11 mouse cellular contexts compared by ENCODE assay signal in genomic region chr5:96951493-96952105, GRCm38 (mm10). TPM values are rescaled to one million over a fixed set of nuclear protein-coding genes. Genes with fewer than 3 reads are reported as not detected.
DNase-seq lines count a peak whose midpoint lies in the region; ATAC-seq and TF ChIP-seq lines count a peak whose summit lies in the region.
"Had no signal": no experiment of that assay in that cellular context is flagged by ENCODE, and none has a peak within 500 bp of the region (broad histone marks: within the 10 kb centered on the region; RNA-seq: fewer than 3 reads in every experiment).

No protein-coding gene starts in this region.

- H3K9ac ChIP-seq in lung, embryonic 15.5 days: no peak overlapping the region
- H3K9ac ChIP-seq in lung, postnatal 0 days (replicated peaks; ENCODE audit: low read depth): no peak overlapping the region
- no peak overlapping the region for H3K9ac ChIP-seq in intestine, postnatal 0 days (ENCODE audit: low read depth, low read length)
- no peak overlapping the region for H3K9ac ChIP-seq in stomach, embryonic 15.5 days
- H3K9ac ChIP-seq: heart, embryonic 15.5 days had no signal

- no peak for DNase-seq in lung, postnatal 0 days (ENCODE audit: low spot score)
- peak; percentile 95 for DNase-seq in c-Kit-positive CD71-positive TER-119-positive erythroid progenitor cells, embryonic 14.5 days (ENCODE audit: low spot score)
- DNase-seq in right cerebral cortex, postnatal 36 days (ENCODE audit: low spot score in 2 of 2): no peak
- DNase-seq: cerebellum, postnatal 10 days; lung, adult 2 months had no signal

- no peak for TF ChIP-seq CTCF in lung, postnatal 0 days (IDR thresholded peaks at IDR 0.05)
- no peak for TF ChIP-seq CTCF in intestine, postnatal 0 days (IDR thresholded peaks at IDR 0.05; ENCODE audit: low read depth)

- H3K4me1 ChIP-seq in lung, embryonic 15.5 days: no peaks in the 10 kb centered on the region
- H3K4me1 ChIP-seq in lung, postnatal 0 days (ENCODE audit: insufficient read depth, low read depth, low read length): no peaks in the 10 kb centered on the region
- H3K4me1 ChIP-seq in intestine, postnatal 0 days (replicated peaks; ENCODE audit: control insufficient read depth, insufficient read depth, low read length): no peaks in the 10 kb centered on the region
- no peaks in the 10 kb centered on the region for H3K4me1 ChIP-seq in stomach, embryonic 15.5 days

- ATAC-seq in lung, embryonic 15.5 days (ENCODE audit: borderline replicate concordance, extremely low read depth, low FRiP score, low TSS enrichment): peak; percentile 62; the same call in 1 of the 2 replicates
- no peak for ATAC-seq in lung, postnatal 0 days
- ATAC-seq in intestine, postnatal 0 days: peak; percentile 61; the same call in 1 of the 2 replicates
- peak; percentile 96 for ATAC-seq in stomach, embryonic 15.5 days (ENCODE audit: insufficient read depth, low FRiP score, low read depth)
- ATAC-seq in activated CD4-positive, CD25-positive, alpha-beta regulatory T cell, adult 4 months: no peak
- ATAC-seq: inflammation-experienced regulatory T-cells, adult 6 months had no signal

- no peaks in the 10 kb centered on the region for H3K36me3 ChIP-seq in lung, embryonic 15.5 days
- no peaks in the 10 kb centered on the region for H3K36me3 ChIP-seq in lung, postnatal 0 days (ENCODE audit: insufficient read depth, low read length)
- no peaks in the 10 kb centered on the region for H3K36me3 ChIP-seq in intestine, postnatal 0 days (ENCODE audit: control insufficient read depth, insufficient read depth)
- no peaks in the 10 kb centered on the region for H3K36me3 ChIP-seq in stomach, embryonic 15.5 days
- H3K36me3 ChIP-seq: heart, embryonic 15.5 days had no signal

- no peaks in the 10 kb centered on the region for H3K9me3 ChIP-seq in lung, embryonic 15.5 days
- H3K9me3 ChIP-seq in lung, postnatal 0 days (ENCODE audit: low read length): no peaks in the 10 kb centered on the region
- no peaks in the 10 kb centered on the region for H3K9me3 ChIP-seq in intestine, postnatal 0 days (ENCODE audit: control insufficient read depth)
- no peaks in the 10 kb centered on the region for H3K9me3 ChIP-seq in stomach, embryonic 15.5 days
- H3K9me3 ChIP-seq: heart, embryonic 15.5 days had no signal

- WGBS in lung, embryonic 15.5 days: 64% methylated on average over 8 of the region's 8 CpGs
- whole genome bisulfite sequencing in lung, postnatal 0 days: 75% methylated on average over 8 of the region's 8 CpGs
- WGBS in intestine, postnatal 0 days: 44% methylated on average over 8 of the region's 8 CpGs
- WGBS in stomach, embryonic 15.5 days: 70% methylated on average over 8 of the region's 8 CpGs

- no peak for TF ChIP-seq EP300 in lung, postnatal 0 days (IDR thresholded peaks at IDR 0.05)

- H3K4me3 ChIP-seq in lung, embryonic 15.5 days: no peak overlapping the region
- no peak overlapping the region for H3K4me3 ChIP-seq in lung, postnatal 0 days (ENCODE audit: low read depth, low read length)
- H3K4me3 ChIP-seq in intestine, postnatal 0 days (ENCODE audit: low read depth, low read length): no peak overlapping the region
- no peak overlapping the region for H3K4me3 ChIP-seq in stomach, embryonic 15.5 days (replicated peaks)
- H3K4me3 ChIP-seq: heart, embryonic 15.5 days had no signal

- no peak overlapping the region for H3K4me2 ChIP-seq in lung, embryonic 15.5 days
- no peak overlapping the region for H3K4me2 ChIP-seq in lung, postnatal 0 days (replicated peaks; ENCODE audit: low read depth, low read length)
- H3K4me2 ChIP-seq in intestine, postnatal 0 days (replicated peaks; ENCODE audit: low read depth): no peak overlapping the region
- H3K4me2 ChIP-seq in stomach, embryonic 15.5 days: no peak overlapping the region
- H3K4me2 ChIP-seq: heart, embryonic 15.5 days had no signal

- no peak overlapping the region for H3K27ac ChIP-seq in lung, embryonic 15.5 days
- no peak overlapping the region for H3K27ac ChIP-seq in lung, postnatal 0 days (ENCODE audit: low read length)
- H3K27ac ChIP-seq in intestine, postnatal 0 days (ENCODE audit: low read depth, low read length): no peak overlapping the region
- no peak overlapping the region for H3K27ac ChIP-seq in stomach, embryonic 15.5 days
- H3K27ac ChIP-seq: heart, embryonic 15.5 days had no signal

- no peaks in the 10 kb centered on the region for H3K27me3 ChIP-seq in lung, embryonic 15.5 days
- H3K27me3 ChIP-seq in lung, postnatal 0 days (replicated peaks; ENCODE audit: insufficient read depth, low read length): no peaks in the 10 kb centered on the region
- H3K27me3 ChIP-seq in intestine, postnatal 0 days (replicated peaks; ENCODE audit: control insufficient read depth, insufficient read depth, low read length): no peaks in the 10 kb centered on the region
- H3K27me3 ChIP-seq in stomach, embryonic 15.5 days (replicated peaks): no peaks in the 10 kb centered on the region
- H3K27me3 ChIP-seq: heart, embryonic 15.5 days had no signal

RNA-seq across cellular contexts. Expression of gene Bmp2k, which starts 45.9 kb away (rescaled TPM):
- polyA plus RNA-seq in lung, embryonic 15.5 days (2015; fragmentation: Nextera tagmentation; extraction: Ambion mirVana): 11.2 TPM in 2 replicates
- 16.5 and 17.3 TPM in 2 replicates for polyA plus RNA-seq in lung, postnatal 0 days (2015; fragmentation: Nextera tagmentation; extraction: Ambion mirVana)
- polyA plus RNA-seq in intestine, postnatal 0 days (2015; fragmentation: Nextera tagmentation; extraction: Ambion mirVana): 21.2 and 23.8 TPM in 2 replicates
- polyA plus RNA-seq in stomach, embryonic 15.5 days (2015; fragmentation: Nextera tagmentation; extraction: Ambion mirVana): 13.8 and 15.0 TPM in 2 replicates
- polyA plus RNA-seq in activated CD4-positive, CD25-positive, alpha-beta regulatory T cell, adult 4 months (2017; shearing (Covaris generic)): 10 to 100 TPM in 1 of 2 experiments, 1 to 10 TPM in 1; 8.3 to 19.3 TPM

Comparison
In these comparisons a context has a peak if more than half of its experiments do, and no peak if none do; other contexts are left out.
1. ATAC-seq: peak in lung, embryonic 15.5 days (single experiment), intestine, postnatal 0 days (single experiment) and stomach, embryonic 15.5 days (single experiment); none in lung, postnatal 0 days (single experiment) and activated CD4-positive, CD25-positive, alpha-beta regulatory T cell, adult 4 months (single experiment).